Mouse (Mus musculus) left cerebral cortex, postnatal 14 days (tissue): Measurements from ENCODE around the gene Phb. TPM values are rescaled to one million over a fixed set of nuclear protein-coding genes. Genes with fewer than 3 reads are reported as not detected.

ENCODE experiments used
- total RNA-seq, 2 experiments: library from RNA; stranded (reverse); gene quantifications; 2 replicates each; pipeline ENCODE4 v1.2.3; 2021

The Phb gene
- total RNA-seq, 2 experiments from 2014 or later: 82.5 to 86.3 TPM

Other genes starting within 250 kb of the Phb start
- 10 to 100 TPM; 32.5 to 46.2 TPM for gene Nxph3, start 152.4 kb upstream of the Phb start, total RNA-seq
- gene Ngfr, start 79.2 kb upstream of the Phb start, total RNA-seq: 1 to 10 TPM in 1 of 2 experiments, under 1 TPM in 1; 0.94 to 2.0 TPM
- gene Zfp652, start 45.7 kb downstream of the Phb start, total RNA-seq: 10 to 100 TPM; 40.3 to 40.6 TPM
- gene B130006D01Rik, start 56.6 kb downstream of the Phb start, total RNA-seq: 1 to 10 TPM in 1 of 2 experiments, under 1 TPM in 1; 0.99 to 1.1 TPM
- 10 to 100 TPM; 34.7 to 35.2 TPM for gene Phospho1, start 157.5 kb downstream of the Phb start, total RNA-seq
- gene Gngt2, start 170.3 kb downstream of the Phb start, total RNA-seq: 1 to 10 TPM; 2.5 to 3.2 TPM
- 1 to 10 TPM; 4.8 to 6.3 TPM for gene Abi3, start 175.5 kb downstream of the Phb start, total RNA-seq
- gene B4galnt2, start 247.9 kb downstream of the Phb start, total RNA-seq: not detected